Mouse (Mus musculus) lung, postnatal 36 days (tissue): ENCODE results near the gene Sem1.
"Not testable (repeated sequence)": the region's sequence is repeated elsewhere in the genome, so short reads cannot be mapped to it uniquely, and the experiment has no call there.

ENCODE experiments used
- DNase-seq: peaks from one replicate; pipeline ENCODE4 v3.0.0; 2022; ENCODE audit warnings: mixed read lengths

The Sem1 gene

DNA sequence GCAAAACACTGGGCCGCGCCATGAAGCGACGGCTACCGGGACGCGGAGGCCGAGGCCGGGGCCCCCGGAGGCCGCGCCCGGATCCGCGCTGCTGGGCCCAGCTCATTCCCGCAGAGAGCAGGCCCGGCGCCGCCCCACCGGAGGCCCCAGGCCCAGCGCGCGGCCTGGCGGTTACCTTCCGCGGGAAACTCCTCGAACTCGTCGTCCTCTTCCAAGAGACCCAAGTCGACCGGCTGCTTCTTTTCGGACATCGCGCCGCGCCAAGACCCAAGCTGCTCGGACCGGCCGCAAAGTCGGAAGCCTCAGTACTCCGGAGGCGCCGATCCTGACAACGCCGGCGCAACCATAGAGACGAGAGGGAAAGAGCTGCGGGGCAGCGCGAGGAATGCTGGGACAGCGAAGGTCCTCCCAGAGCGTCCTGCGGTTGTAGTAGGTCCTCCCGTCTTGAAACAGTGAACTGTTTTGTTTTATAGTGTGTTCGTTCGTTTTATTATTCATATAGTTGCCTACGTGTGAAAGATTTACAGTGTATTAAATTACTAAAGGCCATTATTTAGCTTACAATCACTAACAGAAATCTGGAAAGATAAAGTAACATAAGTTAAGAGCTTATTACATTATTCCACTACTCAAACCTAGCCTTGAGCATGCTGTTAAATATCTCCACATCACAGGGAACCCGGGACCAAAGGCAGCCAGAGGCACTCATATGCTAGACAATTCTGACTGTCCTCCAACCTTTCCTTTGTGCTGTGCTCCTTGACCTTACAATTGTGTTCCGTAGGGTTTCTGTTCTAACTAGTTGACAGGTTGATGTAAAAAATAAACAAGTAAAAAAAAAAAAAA, at the start of gene Sem1:
TSS of gene Sem1 (minus strand) at position 360 of the 846 bp plus-strand sequence.
- peak; percentile 94 for DNase-seq

DNA sequence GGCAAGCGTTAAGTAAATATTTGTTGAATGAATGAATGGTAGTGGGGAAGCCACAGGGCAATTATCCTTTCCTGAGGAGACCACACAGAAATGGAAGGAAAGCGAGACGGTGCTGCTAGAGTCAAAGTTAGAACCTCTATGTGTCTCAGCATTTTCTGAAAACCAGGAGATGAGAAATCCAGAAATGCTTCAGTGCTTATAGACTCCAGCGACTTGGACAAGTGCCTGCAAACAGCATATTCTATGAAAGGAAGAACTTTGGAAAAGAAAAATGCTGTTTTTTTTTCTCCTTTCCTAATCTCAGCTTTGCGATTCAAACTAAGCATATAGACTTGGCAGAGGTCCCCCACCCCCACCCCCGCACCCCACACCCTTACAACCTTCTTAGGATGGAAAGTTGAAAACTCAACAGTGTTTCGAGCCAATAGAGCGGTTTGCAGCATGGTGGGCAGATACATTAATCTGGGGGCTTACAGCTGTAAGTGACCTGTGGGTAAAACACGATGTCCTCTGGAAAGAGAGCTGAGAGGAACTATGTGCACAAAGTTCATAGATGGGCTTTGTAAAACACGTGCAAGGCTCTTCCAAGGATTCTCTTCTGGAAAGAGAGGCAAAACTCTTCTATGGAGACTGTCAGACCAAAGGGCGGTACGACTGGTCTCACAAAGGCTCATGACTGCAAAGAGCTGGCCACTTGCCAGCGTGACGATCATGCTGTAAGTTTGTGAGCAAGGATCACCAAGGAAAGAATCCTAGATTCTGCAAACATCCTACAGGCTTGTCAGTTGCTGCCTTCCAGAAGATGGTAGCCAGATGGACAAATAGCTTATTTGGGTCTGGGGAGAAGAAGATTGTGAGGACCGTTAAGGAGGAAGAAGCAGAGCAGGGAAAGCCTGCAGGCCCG, 44.6 kb upstream of the Sem1 start:
- peak; percentile 40 for DNase-seq

DNA sequence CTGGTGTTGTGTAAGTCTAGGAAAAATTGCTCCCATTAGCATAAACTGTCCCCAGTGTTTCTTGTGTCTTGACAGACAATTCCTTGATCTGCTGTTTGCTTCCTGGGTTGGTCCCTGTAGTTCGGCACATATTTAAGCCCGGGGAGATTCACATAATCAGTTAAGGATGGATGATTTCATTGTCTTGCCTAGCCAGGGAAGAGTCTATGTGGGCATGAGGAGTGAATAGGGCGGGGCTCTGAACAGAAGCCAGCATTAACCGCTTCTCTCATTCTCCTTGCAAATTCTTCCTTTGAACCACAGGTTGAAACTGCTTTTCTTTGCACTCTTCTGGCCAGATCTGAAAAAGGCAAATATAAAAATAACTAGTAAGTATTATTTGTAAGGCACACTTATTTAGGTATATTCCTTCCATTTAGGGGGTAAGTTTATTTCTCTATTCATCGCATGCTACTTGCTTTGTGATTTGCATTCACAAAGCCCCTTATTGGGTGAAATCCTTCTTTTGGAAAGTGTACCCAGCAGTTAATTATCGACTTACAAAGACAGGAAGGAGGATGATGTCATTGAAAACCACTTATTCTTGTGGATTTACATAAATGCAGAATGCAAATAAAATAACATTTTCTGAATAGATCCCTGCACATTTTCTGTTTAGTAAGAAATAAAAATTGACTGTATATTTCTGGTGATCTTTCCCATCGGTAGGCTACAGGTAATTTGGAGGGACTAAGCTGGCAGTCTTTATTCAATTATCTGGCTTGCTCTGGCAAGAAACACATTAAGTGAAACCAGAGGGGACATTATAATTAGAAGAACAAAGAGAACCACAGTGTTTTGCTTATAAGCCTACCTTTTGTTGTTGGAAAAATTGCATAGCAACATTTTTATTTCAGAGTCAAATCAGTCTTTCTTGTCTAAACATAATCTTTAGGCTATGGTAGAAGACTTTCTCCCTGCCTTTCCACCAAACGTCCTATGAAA, 25.4 kb upstream of the Sem1 start:
- no peak for DNase-seq

DNA sequence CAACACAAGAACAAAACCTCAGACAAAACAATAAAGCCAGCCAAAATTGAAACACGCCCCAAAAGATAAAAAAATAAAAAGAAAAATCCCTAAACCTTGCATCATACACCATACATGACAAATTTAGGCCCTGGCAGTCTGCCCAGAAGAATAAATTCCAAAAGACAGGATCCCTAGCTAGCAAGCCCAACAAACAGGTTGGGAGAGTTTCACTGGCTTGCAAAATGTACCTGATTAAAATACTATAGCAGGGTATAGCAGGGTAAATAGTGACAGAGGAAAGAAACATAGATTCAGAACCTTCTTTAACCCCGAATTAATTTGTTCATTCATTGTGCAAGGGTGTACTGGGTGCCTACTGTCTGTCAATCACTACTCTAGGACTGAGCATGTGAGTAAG, 7.8 kb upstream of the Sem1 start:
- no peak for DNase-seq

DNA sequence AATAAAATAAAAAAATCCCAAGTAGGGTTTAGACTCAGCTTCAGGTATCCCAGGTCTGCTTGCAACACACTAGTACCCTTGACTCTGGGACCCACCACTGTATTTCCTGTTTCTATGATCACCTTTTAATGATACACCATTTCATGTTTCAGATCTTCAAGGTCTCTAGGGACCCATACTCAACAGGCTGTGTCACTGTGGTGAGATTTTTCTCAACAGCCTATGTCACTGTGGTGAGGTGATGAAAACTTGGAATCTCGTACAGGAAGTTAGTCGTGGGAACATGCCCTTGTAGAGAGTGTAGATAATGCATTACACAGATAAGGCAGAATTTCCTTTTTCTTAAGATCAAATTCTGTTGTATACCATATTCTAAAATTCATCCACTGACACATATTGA, 3.4 kb upstream of the Sem1 start:
- DNase-seq = peak; percentile 22

DNA sequence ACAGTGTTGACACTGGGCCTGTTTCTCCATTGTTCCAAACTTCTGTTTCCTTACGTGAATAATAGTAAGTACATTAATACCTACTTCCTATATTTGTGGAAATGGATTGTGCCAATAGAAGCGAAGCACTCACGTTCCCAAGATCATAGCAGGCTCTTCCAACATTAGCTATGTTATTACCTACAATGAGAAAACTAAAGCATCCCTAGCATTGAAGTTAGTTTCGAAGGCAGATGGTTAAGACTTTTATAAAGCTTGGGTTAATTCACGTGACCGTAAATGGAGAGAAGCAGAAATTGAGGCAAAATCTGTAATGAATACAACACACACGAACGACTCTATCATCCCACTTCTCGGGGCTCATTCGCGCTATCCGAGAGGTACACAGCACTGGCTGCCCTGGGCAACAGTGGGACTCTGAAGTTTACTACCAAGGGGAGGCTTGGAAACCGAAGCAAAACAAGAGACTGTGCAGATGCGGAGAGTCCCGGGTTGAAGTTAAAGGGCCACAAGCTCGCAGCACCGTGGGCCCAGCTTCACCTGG, 650 bp downstream of the Sem1 start:
- DNase-seq = peak; percentile 44

DNA sequence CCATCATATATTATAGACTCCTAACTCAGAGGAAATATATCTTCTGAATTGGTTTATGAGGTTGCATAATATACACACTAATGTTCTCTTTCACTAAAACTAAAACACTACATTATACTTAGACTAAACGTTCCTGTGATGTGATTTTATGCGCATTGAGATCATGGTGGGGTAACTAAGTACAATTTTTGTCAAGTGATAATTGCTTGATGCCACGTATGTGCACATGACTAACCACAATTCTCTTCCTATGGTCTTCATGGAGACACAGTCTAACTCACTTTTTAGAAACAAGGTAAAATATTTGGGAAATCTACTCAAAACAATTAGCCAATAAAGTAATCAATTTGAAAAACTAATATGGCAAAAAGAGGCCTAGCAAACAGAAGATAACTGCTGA, 1.2 kb downstream of the Sem1 start:
- DNase-seq = no peak

DNA sequence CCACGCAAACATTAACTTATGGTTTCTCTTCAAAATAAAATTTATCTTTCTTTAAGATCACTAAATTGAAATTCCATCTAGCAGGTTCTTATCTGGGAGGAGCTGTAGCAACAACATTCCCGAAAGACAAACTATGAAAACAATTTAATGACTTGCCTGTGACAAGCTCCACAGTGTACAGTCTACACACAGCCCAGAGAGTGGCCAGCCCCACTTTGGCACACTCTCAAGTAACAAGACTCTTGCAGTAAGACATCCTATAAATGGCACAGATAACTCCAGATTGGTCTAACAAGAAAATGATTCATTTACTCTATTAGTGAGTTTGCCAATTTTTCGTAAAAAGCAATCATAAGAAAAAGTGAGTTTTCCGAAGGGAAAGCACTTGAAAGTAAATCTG, 2.7 kb downstream of the Sem1 start:
- peak; percentile 69 for DNase-seq

DNA sequence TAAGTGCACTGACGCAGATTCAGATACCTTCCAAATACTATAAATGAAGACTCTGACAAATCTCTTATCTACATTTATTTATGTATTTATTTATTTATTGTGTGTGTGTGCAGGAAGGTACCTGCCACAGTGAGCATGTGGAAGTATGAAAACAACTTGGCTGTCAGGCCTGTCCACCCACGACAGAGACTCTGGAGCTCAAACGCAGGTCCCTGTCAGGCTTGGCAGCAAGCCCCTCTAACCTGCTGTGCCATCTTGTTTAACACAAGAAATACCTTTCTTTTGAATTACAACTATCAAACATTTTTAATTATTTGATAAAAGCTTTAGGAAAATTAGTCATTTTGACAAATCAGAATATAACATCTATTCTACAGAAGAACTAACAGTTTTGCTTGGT, 10.0 kb downstream of the Sem1 start:
- no peak for DNase-seq

DNA sequence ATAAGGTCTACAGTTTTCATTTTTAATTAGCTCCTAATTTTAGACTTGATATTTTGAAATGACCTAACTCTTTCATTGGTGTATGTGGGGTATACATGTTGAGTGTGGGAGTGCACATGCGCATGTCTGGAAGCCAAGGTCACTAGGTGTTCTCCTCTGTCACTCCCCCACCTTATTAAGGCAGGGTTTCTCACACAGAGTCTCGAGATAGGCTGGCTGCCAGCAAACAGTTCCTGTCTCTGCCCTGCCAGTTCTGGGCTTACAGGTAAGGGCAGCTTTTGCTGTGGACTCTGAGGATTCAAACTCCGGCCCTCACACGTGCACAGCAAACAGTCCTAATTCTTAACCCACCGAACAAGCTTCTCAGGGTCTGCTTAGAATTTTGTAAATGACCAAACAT, 14.8 kb downstream of the Sem1 start:
- DNase-seq = peak; percentile 55

DNA sequence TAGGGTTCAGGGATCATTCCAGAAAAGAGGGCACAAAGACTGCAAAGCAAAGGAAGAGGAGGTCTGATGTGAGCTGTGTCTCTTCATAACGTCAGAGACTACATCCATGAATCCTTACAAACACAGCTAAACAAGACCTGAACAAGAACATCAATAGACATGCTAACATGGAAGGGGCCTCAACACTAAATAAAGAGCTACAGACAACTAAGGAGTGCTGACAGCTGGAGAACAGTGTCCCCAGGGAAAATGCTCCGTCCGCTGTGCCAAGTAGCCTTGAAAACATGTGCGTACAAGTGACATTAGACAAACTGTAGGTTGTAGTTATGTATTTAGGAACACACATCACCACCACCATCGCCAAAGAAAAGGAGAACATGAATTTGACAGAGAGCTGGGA, 15.7 kb downstream of the Sem1 start:
- no peak for DNase-seq

DNA sequence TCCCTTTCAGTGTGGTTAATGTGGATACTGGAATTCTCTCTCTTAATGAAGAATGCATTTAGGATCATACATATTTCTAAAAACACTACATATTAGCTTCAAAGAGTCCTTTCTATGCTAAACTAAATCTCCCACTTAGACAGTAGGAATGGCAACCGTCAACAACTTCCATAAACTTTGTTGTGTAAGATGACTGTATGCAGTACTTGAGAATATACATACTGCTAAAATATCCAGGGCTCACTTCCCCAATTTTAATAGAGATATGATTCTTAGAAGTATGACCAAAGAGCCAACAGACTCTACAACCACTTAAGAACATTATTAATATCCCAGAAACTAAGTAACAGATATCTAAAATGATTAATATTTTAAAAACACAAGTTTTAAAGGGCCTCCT, 20.8 kb downstream of the Sem1 start:
- DNase-seq = no peak

DNA sequence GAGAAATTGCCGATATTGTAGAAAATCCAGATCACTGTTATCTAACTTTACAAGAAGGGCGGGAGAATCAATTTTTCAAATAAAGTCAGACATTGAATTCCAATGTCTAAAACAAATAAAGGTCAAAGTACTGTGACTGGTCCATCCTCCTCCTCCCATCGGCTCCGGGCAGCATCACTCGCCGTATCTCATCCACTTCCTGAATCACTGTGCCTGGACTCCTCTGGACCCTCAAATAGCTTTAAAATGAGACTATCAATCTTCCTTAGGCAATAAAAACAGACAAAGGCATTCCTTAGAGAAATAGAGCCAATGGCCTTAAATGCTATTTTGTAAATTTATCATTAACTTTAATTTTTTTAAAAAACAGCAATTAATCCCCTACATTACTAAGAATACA, 26.5 kb downstream of the Sem1 start:
- no peak for DNase-seq

DNA sequence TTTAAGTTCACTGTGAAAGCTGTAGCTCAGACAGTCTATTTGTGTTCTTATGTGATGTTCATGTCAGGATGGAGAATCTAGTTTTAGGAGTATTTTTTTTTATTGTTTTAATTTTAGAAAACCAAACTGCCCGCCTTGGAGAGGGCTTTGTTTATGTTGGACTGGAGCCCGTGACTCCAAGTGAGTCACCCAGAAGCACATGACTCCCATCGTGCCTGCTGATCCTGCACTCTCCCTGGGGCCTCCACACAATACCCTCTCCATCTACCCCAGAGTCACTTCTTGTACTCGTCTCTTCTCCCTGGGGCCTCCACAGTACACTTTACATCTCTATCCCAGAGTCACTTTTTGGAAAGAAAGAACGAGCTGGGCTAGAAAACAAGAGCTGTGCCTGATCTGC, 30.5 kb downstream of the Sem1 start:
- peak; percentile 38 for DNase-seq

DNA sequence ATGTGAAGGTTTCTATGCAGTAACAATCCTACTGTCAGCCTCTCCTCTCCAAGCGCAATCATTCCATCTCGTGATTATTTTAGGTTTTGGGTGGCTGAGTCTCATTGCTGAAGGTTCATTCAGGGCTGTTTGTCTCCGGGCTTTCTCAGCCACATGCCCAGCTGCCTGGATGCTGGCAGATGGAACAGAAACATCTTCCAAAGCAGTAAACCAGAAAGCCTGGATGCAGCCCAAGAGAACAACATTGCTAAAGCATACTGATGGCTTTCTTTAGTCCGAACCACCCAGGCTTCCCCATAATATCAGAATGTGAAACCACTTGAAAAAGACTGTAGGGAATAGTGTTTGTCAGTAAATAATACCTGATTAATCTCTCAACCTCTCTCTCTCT, 34.2 kb downstream of the Sem1 start:
- DNase-seq = no peak

DNA sequence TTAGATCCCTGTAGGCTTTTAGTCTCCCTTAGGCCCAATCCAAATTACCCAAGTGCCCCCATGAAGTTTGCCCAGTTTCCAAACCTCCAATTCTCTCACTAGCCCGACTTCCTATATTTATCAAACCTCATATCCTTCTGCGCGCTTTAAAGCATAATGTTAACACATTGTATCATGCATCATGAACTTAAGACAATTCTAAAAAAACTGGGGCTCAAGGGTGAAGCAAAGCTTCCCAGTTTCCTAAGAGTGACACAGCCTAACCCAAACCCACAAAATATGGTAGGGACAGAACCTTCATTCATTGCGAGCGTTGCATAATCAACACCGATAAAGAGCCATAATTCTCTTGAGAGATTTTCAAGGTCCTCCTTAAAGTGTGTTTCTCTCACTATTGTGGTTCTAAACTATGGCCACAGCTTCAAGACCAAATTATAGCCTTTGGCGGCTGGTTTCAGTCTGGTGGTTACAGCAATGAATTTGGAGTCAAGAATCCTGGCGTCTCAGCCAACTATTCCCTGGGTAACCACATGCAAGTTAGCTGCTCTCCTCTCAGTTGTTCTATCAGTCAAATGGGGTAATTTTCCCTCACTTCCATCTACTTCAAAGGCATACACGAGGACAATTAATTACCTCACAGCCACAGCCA, 34.7 kb downstream of the Sem1 start:
- no peak for DNase-seq

DNA sequence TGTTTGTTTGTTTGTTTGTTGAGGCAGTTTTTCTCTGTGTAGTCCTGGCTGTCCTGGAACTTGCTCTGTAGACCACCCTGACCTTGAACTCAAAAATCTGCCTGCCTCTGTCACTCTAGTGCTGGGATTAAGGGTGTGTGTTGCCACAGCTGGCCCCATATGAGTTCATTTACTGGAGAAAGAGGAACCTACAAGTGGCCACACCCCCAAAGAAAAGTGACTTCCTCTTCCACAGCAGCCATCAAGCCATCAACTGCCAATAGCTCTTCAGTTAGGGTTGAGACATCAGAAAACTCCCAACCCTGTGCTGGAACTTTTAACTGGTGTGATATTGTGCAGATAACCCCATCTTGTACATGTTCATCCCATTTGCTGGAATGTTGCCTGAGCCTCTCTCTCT, 36.3 kb downstream of the Sem1 start:
- DNase-seq = peak; percentile 29

DNA sequence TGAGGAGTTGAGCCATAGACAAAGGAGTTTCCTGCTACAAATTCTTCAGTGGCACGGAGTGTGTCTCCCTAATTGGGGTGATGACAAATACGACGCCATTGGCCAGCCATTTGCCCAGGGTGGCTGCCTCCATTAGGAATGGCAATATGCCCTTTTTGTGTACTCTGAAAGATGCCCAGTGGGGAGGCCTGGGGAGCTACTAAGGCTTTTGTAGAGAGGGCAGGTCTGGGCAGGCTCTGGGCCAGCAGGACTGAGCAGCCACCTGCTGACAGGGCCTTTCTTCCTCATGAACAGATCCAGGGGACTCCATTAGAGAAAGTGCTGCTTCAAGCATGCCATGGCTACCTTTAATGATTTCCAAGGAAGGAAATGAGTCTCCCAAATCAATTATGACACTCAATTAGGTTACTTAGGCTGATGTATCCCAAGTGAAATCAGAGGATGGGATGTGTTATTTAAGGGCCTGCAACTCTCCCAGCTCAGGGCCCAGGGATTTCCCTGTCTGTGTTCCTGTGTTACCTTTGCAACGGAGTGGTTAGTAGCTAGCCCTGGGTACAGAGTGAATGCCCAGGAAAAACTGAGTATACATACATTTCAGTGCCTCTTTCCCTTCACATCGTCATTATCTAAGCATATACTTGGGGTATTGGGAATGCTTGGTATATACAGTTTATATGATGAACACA, 41.5 kb downstream of the Sem1 start:
- no peak for DNase-seq

DNA sequence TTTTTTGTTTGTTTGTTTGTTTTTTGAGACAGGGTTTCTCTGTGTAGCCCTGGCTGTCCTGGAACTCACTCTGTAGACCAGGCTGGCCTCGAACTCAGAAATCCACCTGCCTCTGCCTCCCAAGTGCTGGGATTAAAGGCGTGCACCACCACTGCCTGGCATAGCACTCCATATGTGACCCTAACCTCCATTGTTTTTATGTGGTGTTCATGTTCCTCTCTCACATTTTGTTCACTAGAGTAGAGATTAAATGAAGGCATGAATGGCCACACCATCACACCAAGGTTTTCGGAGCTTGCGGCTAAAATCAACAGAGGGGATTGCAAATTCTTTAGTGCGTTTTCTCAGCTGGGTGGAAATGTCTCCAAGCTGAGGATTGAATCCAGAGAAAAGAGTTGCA, 42.1 kb downstream of the Sem1 start:
- not testable (repeated sequence) for DNase-seq
